ENCODE assay signal across 8 mouse cellular contexts in genomic region chr8:84663483-84664327, GRCm38 (mm10). TPM values are rescaled to one million over a fixed set of nuclear protein-coding genes. Genes with fewer than 3 reads are reported as not detected.
DNase-seq lines count a peak whose midpoint lies in the region; ATAC-seq lines count a peak whose summit lies in the region.

No protein-coding gene starts in this region.

- DNase-seq in Muller cell, postnatal 12 days (ENCODE audit: inconsistent ontology term), result peak; percentile 99
- DNase-seq in cerebellum, adult 9-11 months, result peak; percentile 98
- peak; percentile 95 to 98 for DNase-seq in frontal cortex, adult 2 months (ENCODE audit: extremely low spot score in 1 of 2, low spot score in 1 of 2)
- DNase-seq in layer of hippocampus, postnatal 25 days (ENCODE audit: extremely low spot score in 1 of 2, low spot score in 1 of 2), result peak; percentile 89 to 90
- peak; percentile 99 for DNase-seq in lung, postnatal 25 days (ENCODE audit: low spot score)
- peak; percentile 98 for DNase-seq in retina, embryonic 14.5 days (ENCODE audit: low spot score)
- DNase-seq in thymus, postnatal 4 days, result peak; percentile 89

- peak overlapping the region; percentile 62 for H3K4me3 ChIP-seq in hindbrain, embryonic 12.5 days

- peak overlapping the region; percentile 88 for H3K27ac ChIP-seq in hindbrain, embryonic 12.5 days

- H3K9me3 ChIP-seq in hindbrain, embryonic 12.5 days (replicated peaks), result no peaks in the 10 kb centered on the region

- 4% methylated on average over 42 of the region's 43 CpGs for WGBS in hindbrain, embryonic 12.5 days

- H3K4me2 ChIP-seq in hindbrain, embryonic 12.5 days (replicated peaks), result peak overlapping the region; percentile 93

- ATAC-seq in hindbrain, embryonic 12.5 days (ENCODE audit: low FRiP score), result peak; percentile 85

- H3K27me3 ChIP-seq in hindbrain, embryonic 12.5 days, result no peaks in the 10 kb centered on the region

- H3K9ac ChIP-seq in hindbrain, embryonic 12.5 days, result peak overlapping the region; percentile 81

- peaks cover 11% of the 10 kb centered on the region; the same call in 1 of the 2 replicates for H3K36me3 ChIP-seq in hindbrain, embryonic 12.5 days

- peaks cover 46% of the 10 kb centered on the region for H3K4me1 ChIP-seq in hindbrain, embryonic 12.5 days

RNA-seq across cellular contexts. Expression of gene Ier2, which starts 1.1 kb away (rescaled TPM):
- 11.1 and 21.5 TPM in 2 replicates for polyA plus RNA-seq in frontal cortex, adult 2 months (2012; rRNA removed)
- 62.5 and 64.8 TPM in 2 replicates for polyA plus RNA-seq in hindbrain, embryonic 12.5 days (2016; fragmentation: Nextera tagmentation; extraction: Ambion mirVana)
- total RNA-seq in layer of hippocampus, postnatal 25 days (2021), result 1 to 10 TPM; 8.8 to 9.6 TPM

RNA-seq across cellular contexts. Expression of gene Trmt1, which starts 22.4 kb away (rescaled TPM):
- polyA plus RNA-seq in frontal cortex, adult 2 months (2012; rRNA removed), result 143 and 157 TPM in 2 replicates
- polyA plus RNA-seq in hindbrain, embryonic 12.5 days (2016; fragmentation: Nextera tagmentation; extraction: Ambion mirVana), result 51.2 and 55.9 TPM in 2 replicates
- total RNA-seq in layer of hippocampus, postnatal 25 days (2021), result 100 to 1,000 TPM in 1 of 2 experiments, 10 to 100 TPM in 1; 83.4 to 101 TPM

RNA-seq across cellular contexts. Expression of gene Nacc1, which starts 24.0 kb away (rescaled TPM):
- 79.7 and 79.8 TPM in 2 replicates for polyA plus RNA-seq in frontal cortex, adult 2 months (2012; rRNA removed)
- polyA plus RNA-seq in hindbrain, embryonic 12.5 days (2016; fragmentation: Nextera tagmentation; extraction: Ambion mirVana), result 20.9 and 21.3 TPM in 2 replicates
- total RNA-seq in layer of hippocampus, postnatal 25 days (2021), result 10 to 100 TPM; 88.9 to 91.0 TPM

RNA-seq across cellular contexts. Expression of gene Lyl1, which starts 37.6 kb away (rescaled TPM):
- polyA plus RNA-seq in frontal cortex, adult 2 months (2012; rRNA removed), result 2.9 and 4.1 TPM in 2 replicates
- 4.6 and 4.9 TPM in 2 replicates for polyA plus RNA-seq in hindbrain, embryonic 12.5 days (2016; fragmentation: Nextera tagmentation; extraction: Ambion mirVana)
- total RNA-seq in layer of hippocampus, postnatal 25 days (2021), result 1 to 10 TPM; 2.1 to 2.8 TPM

RNA-seq across cellular contexts. Expression of gene G430095P16Rik, which starts 59.1 kb away (rescaled TPM):
- polyA plus RNA-seq in frontal cortex, adult 2 months (2012; rRNA removed), result 0.36 TPM in 1 of 2 replicates, not detected in the other
- 3.0 and 3.6 TPM in 2 replicates for polyA plus RNA-seq in hindbrain, embryonic 12.5 days (2016; fragmentation: Nextera tagmentation; extraction: Ambion mirVana)
- not detected for total RNA-seq in layer of hippocampus, postnatal 25 days (2021)

Comparison
In these comparisons a context has a peak if more than half of its experiments do, and no peak if none do; other contexts are left out.
1. Peak in every context shown above with its lines: DNase-seq, ATAC-seq, H3K4me3 ChIP-seq and H3K27ac ChIP-seq.